Mouse (Mus musculus) liver, embryonic 14.5 days (tissue): ENCODE measurements around the gene Tbc1d14.

Experiments
- CTCF ChIP-seq: IDR thresholded peaks from 2 replicates; pipeline ENCODE4 v1.5.1; 2016; ENCODE audit warnings: antibody characterized with exemption, low read depth, control low read depth
- EP300 ChIP-seq: IDR thresholded peaks from 2 replicates; pipeline ENCODE4 v1.6.1; 2016; ENCODE audit warnings: antibody characterized with exemption, low read depth

GRCm38 (mm10) chr5:36608939-36609499 lies 15.9 kb upstream of the Tbc1d14 start:
- TF ChIP-seq CTCF, result no peak
- TF ChIP-seq EP300, result no peak
